Mouse (Mus musculus) inflammation-experienced regulatory T-cells, adult 6 months (primary cell): ENCODE measurements around the gene Rpn2. TPM values are rescaled to one million over a fixed set of nuclear protein-coding genes. Genes with fewer than 3 reads are reported as not detected.

ENCODE experiments used
- ATAC-seq: one replicate; pipeline ENCODE4 v1.8.0; 2017
- polyA plus RNA-seq, 3 experiments: library from polyadenylated mRNA; unstranded; fragments of 100-300 nt; shearing (Covaris generic); gene quantifications; one replicate each; pipeline ENCODE4 v1.2.1; 2017

Gene Rpn2
- polyA plus RNA-seq, 3 experiments from 2014 or later, result 197 to 242 (median 205) TPM

DNA sequence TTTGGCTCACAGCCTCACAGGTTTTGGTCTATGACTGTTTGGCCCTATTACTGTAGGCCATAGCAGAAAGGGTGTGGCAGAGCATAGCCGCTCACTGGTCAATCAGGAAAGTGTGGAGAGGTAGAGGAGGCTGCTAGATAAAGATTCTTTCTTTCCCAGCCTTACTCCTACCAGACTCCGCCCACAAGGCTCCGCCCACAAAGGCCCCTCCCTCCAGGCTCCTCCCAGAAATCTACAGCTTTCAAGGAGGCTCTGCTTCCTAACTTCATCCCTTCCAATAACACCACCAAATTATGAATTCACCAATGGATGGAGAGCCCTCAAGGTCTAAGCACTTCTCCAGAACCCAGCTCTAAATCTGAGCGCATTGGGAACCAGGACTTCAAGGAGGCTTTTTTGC lies 74.4 kb downstream of the Rpn2 start:
- no peak for ATAC-seq

- ATAC-seq, result no peak
These were observed 75.3 kb downstream of the Rpn2 start for GRCm38 (mm10) chr2:157354106-157354505.

DNA sequence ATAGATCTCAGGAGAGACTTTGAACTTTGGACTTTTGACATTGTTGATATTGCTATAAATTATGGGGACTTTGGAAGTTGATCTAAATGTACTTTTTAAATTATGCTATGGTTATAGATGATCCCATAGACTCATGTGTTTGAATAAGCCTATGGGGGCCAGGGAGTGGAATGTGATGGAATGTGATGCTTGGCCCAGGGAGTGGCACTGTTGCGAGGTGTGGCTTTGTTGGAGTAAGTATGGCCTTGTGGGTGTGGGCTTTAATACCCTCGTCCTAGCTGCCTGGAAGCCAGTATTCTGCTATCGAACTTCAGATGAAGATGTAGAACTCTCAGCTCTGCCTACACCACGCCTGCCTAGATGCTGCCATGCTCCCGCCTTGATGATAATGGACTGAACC lies 81.2 kb downstream of the Rpn2 start:
- ATAC-seq, result no peak

GRCm38 (mm10) chr2:157363031-157363430 lies 84.2 kb downstream of the Rpn2 start:
- no peak for ATAC-seq

DNA sequence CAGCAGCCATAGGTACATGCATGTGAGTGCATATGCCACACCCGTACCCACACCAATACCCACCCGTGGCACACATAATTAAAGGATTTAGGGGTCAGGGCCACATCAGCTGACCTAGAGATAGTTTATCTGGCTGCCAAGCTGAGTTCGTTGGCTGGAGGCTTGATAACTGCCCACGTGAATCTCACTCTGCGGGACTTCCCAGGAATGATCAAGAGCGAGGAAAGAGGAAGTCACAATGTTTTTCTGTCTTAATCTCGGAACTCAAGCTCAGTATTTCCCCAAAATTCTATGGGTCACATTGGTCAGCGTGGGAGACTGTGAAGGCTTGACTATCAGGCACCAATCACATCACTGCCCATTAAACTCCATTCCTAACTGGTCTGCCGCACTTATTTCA lies 87.9 kb downstream of the Rpn2 start:
- no peak for ATAC-seq

GRCm38 (mm10) chr2:157367184-157367893 lies 88.5 kb downstream of the Rpn2 start, which contains the start of gene Manbal:
Manbal (plus strand) TSS chr2:157367594.
- ATAC-seq, result peak; percentile 95

GRCm38 (mm10) chr2:157367991-157368390 lies 89.2 kb downstream of the Rpn2 start:
- ATAC-seq, result peak; percentile 14

DNA sequence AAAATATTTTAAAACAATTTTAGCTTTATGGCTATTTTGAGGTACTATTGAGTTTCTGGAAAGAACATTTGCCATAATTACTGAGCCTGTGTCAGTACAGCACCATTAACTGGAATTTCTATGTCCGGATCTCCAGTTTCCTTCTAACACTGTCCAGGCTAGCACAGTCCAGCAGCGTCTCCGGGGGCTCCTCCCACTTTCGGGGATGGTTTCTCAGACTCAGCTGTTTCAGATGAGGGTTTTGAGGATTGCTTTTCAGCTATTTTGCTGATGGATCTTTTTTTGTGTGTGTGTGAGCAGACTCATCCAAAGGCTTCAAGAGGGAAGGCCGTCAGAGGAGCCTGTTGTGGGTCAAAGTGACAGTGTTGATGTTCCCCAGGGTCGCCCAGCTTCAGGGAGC lies 92.9 kb downstream of the Rpn2 start:
- ATAC-seq, result no peak

DNA sequence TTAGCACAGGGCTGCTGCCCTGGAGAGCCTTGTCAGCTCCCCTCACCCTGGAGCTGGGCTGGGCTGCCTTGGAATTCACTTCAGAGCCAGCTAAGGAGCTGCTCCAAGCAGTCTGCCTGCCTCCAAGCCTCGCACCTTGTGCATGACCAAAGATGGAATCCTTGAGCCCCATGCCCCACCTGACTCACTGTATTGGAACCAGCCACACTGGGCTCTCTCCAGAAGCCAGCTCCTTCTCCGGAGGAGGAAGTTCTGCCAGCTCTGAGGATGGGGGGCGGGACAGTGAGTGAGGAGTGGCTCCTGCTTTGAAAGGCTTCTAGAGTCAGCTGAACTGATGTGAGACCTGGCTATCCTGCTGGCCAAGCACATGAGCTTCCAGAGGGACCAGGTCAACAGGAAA lies 94.9 kb downstream of the Rpn2 start:
- no peak for ATAC-seq

GRCm38 (mm10) chr2:157375051-157375450 lies 96.2 kb downstream of the Rpn2 start:
- no peak for ATAC-seq

Other genes with a start within 250 kb of the Rpn2 start
- under 1 TPM in 1 of 3 experiments, not detected in 2; 0.17 TPM for gene Soga1, start 199.8 kb upstream of the Rpn2 start, polyA plus RNA-seq
- gene Tldc2, start 192.0 kb upstream of the Rpn2 start, polyA plus RNA-seq, result not detected
- 100 to 1,000 TPM; 383 to 537 (median 471) TPM for gene Samhd1, start 143.8 kb upstream of the Rpn2 start, polyA plus RNA-seq
- gene Rbl1, start 74.5 kb upstream of the Rpn2 start, polyA plus RNA-seq, result 10 to 100 TPM; 18.6 to 30.7 (median 21.8) TPM
- under 1 TPM in 1 of 3 experiments, not detected in 2; 0.09 TPM for gene Mroh8, start 532 bp downstream of the Rpn2 start, polyA plus RNA-seq
- not detected for gene Ghrh, start 68.5 kb downstream of the Rpn2 start, polyA plus RNA-seq
- 10 to 100 TPM; 41.4 to 46.8 (median 44.1) TPM for gene Manbal, start 88.6 kb downstream of the Rpn2 start, polyA plus RNA-seq
- gene Src, start 139.4 kb downstream of the Rpn2 start, polyA plus RNA-seq, result 1 to 10 TPM in 2 of 3 experiments, under 1 TPM in 1; 0.43 to 2.1 (median 1.0) TPM